Mouse (Mus musculus): ENCODE results near the gene Arhgef2.
"Not testable (repeated sequence)": the region's sequence is repeated elsewhere in the genome, so short reads cannot be mapped to it uniquely, and the experiment has no call there.

Arhgef2 gene

DNA sequence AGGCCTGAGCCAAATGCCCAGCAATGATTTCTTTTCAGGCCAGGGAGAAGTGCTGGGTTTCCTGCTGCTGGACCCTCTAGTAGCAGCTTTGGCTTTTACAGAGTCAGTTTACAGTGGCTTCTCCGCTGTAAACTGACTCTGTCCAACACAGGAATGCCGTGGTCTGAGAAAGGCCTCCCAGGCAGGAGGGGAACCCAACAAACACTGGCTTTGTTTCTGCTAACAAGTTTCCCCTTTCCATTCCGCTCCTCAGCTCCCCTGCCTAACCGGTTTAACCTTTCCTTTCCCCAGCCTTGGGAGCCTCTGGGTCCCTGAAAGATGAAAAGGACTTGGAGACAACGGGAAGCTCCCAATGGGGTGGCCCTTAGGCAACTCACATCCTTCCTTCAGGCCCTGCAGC lies 15.5 kb upstream of the Arhgef2 start:
- ATAC-seq (ENCODE audit: insufficient number of reproducible peaks, low FRiP score, low TSS enrichment): no peak

- no peak for ATAC-seq (ENCODE audit: insufficient number of reproducible peaks, low FRiP score, low TSS enrichment)
Measured at GRCm38 (mm10) chr3:88591044-88591443, 14.7 kb upstream of the Arhgef2 start.

- 0 out of 2 replicates have a peak, but pooled peaks have one; percentile 20 for ATAC-seq (ENCODE audit: insufficient number of reproducible peaks, low FRiP score, low TSS enrichment)
Measured at GRCm38 (mm10) chr3:88591950-88592731, 13.6 kb upstream of the Arhgef2 start.

- ATAC-seq (ENCODE audit: insufficient number of reproducible peaks, low FRiP score, low TSS enrichment): no peak
Measured at GRCm38 (mm10) chr3:88592942-88593576, 12.7 kb upstream of the Arhgef2 start.

- ATAC-seq (ENCODE audit: insufficient number of reproducible peaks, low FRiP score, low TSS enrichment): no peak
Measured at GRCm38 (mm10) chr3:88593893-88594580, 11.7 kb upstream of the Arhgef2 start.

DNA sequence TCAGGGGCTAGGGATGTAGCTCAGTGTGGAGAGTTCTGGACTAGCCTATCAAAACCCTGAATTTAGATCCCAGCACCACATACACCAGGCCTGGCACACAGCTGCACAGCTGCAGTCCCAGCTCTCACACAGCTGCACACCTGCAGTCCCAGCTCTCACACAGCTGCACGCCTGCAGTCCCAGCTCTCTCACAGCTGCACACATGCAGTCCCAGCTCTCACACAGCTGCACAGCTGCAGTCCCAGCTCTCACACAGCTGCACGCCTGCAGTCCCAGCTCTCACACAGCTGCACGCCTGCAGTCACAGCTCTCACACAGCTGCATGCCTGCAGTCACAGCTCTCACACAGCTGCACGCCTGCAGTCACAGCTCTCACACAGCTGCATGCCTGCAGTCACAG lies 9.2 kb upstream of the Arhgef2 start:
- ATAC-seq (ENCODE audit: insufficient number of reproducible peaks, low FRiP score, low TSS enrichment): not testable (repeated sequence)

DNA sequence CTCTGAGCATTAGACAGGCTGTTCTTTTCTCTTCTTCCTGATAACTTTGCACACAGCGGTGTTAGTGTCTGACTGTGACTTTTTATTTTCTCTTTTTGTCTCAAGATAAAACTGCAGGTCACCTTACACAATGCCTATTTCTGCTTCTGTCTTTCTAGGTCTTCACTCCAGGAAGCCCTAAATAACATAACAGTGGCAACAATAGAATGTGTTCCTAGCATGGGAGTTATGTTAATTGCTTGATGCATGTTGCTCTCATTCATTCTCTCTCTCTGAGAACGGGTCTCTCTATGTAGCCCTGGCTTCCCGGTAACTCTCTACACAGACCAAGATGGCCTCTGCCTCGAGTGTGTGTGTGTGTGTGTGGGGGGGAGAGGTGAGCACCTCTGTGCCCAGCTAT lies 3.3 kb upstream of the Arhgef2 start:
- no peak for ATAC-seq (ENCODE audit: insufficient number of reproducible peaks, low FRiP score, low TSS enrichment)

DNA sequence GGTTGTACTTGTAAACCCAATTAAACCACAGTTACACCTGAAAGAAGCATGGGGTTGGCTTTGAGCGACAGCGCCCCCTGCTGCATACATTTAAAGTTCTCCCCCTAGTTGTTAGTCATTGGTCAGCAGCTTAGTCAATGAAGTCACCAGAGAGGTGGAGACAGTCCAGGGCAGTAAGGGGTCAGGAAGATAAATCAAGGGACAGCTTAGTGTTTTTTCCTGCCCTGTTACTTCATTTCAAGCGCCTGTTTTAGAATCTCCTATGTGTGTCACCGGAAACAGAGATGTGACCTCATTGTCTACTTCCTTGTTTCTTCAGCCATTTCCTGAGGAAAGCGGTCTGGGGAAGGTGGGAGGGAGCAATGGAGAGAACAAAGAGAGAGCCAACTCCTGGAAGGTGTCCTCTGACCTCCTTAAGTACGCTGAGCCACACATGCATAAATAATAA lies 2.0 kb upstream of the Arhgef2 start:
- no peak for ATAC-seq (ENCODE audit: insufficient number of reproducible peaks, low FRiP score, low TSS enrichment)

DNA sequence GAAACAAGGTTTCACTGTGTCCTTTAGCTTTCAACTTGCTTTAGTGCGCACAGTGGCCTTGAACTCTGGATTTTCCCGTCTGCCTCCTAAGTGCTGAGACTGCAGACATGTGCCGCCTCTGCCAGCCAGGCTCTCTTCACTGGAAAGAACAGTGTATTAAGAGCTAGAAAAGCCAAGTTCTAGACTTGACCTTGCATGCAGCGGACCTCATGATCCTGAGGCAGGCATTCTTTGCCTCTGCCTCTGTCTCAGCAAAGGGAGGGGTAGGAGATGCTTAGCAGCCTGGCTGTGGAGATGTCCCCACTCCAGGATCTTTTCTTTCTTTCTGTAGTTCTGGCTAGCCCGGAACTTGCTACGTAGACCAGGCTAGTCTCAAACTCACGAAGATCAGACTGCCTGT lies 903 bp upstream of the Arhgef2 start:
- no peak for ATAC-seq (ENCODE audit: insufficient number of reproducible peaks, low FRiP score, low TSS enrichment)

DNA sequence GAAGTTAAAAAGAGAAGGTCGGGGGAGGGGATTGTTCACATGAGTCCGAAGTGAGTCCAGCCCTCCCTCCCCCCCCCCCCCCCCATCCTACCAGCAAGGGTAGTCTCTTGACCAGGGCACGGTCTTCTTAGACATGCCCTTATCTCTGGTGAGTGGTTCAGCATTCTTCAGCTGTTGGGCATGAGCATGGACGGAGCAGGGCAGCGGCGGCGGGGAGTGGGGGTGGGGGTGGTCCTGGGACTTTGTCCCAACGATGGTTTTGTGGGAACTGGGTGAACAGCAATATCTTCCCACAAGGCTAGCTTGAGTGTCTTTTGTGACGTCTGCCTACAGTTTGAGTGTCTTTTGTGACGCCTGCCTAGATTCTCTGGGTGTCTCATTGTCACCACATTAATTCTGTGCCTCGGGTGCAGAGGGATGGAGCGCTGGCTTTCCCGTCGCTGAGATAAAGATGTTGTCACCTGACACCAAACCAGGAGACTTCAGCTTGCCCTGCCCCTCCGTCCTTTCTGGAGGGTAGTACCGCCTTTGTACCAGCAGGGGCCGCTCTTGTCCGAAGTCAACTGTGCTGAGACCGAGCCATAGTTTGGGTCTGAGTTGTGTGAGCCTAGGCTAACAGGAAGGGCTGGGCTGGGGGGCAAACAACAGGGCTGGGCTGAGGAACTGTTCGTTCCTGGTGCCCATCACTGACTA lies 1.4 kb downstream of the Arhgef2 start:
- peak; percentile 90 for ATAC-seq (ENCODE audit: insufficient number of reproducible peaks, low FRiP score, low TSS enrichment)

- ATAC-seq (ENCODE audit: insufficient number of reproducible peaks, low FRiP score, low TSS enrichment): peak; percentile 51; the same call in 1 of the 2 replicates
Measured at GRCm38 (mm10) chr3:88607758-88608138, 2.0 kb downstream of the Arhgef2 start.

DNA sequence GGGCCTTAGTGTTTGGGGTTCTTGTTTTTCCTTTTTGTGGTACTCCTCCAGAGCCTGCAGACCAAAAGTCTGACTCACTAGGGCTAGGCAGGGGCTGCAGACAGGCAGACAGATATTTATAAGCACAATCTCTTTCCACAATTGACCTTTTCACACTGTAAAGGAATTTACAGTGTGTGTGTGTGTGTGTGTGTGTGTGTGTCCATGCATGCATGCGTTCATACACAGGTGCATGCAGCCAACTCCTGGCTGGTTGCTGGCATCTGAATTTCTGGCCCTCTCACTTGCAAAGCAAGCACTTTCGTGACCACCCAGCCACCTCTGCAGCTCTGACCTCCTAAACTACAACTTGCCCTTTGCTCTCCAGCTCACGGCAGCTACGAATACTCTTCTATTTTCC lies 3.3 kb downstream of the Arhgef2 start:
- ATAC-seq (ENCODE audit: insufficient number of reproducible peaks, low FRiP score, low TSS enrichment): no peak

GRCm38 (mm10) chr3:88614418-88614817 lies 8.7 kb downstream of the Arhgef2 start:
- ATAC-seq (ENCODE audit: insufficient number of reproducible peaks, low FRiP score, low TSS enrichment): no peak

DNA sequence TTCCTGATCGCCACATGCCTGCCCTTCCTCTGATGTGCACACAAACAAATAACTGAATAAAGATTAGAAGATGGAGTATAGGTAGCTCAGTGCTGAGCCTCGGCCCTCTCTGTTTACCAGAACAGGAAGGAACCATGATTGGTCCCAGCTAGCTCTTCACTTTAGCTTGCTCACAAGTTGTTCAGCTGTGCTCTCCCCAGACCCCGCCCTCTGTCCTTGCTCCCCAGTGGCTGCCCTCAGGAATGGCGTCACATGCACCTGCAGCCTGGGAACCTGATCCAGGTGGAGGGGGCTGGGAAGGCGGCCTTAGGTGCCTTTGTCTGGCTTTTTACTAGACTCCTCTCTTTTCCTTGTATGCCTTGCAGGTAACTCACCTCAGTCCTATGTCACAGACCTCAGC lies 9.4 kb downstream of the Arhgef2 start:
- ATAC-seq (ENCODE audit: insufficient number of reproducible peaks, low FRiP score, low TSS enrichment): no peak; the same call in 1 of the 2 replicates

- ATAC-seq (ENCODE audit: insufficient number of reproducible peaks, low FRiP score, low TSS enrichment): peak; percentile 71; the same call in 1 of the 2 replicates
Measured at GRCm38 (mm10) chr3:88615902-88616391, 10.2 kb downstream of the Arhgef2 start.

DNA sequence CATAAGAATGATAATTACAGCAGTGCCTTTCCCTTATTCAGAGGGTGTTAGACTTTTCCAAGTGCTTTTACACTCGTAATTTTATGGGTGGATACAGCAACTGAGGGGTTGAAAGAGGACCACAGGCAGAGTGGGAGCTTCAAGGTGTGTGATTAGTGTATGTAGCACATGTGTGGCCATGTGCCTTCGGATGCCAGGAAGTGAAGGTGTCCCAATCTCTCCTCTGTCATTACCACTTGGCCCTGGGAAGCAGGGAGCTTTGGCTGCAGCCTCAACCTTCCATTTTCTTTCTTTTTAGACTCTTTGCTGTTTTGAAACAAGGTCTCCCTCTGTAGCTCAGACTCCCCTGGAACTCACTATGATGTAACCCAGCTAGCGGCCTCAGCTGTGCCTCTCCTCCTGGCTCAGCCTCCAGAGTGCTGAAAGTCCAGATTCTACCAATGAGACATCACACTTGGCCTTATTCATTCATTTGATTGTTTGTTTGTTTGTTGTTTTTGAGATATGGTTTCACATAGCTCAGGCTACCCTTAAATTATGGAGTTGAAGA lies 11.3 kb downstream of the Arhgef2 start:
- no peak for ATAC-seq (ENCODE audit: insufficient number of reproducible peaks, low FRiP score, low TSS enrichment)

DNA sequence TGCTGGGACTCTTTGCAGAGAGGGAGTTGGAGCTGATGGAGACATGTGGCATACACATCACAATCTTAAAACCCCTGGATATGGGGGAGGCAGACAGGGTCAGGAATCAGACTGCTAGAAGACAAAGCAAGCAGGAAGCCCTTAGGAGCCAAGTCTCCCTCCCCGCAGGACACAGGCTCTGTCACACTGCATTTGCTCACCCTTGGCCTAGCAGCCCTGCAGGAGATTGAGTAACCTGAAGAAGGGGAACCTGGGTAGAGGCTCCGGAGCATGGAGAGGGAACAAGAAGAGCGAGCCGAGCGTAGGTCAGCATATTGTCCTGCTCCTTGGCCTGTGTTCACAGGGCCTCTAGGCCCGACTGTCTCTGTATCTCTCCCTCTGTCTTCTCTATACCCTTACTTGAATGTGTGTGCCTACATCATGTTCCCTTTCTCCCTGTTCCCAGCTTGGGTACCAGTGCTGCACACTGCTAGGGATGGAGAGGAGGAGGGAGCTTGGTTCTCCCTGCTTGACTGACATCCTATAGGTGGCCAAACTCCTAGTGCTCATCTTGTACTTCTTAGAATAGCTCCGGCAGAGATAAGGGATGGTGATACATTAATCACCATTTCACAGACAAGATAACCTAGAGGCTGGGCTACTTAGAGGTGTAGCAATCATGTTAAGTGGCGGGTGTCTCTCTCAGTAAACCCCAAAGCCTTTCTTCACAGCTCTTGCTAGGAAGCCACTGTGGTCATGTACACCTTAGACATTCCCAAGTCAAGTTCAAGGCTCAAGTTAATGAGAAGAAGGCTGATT lies 12.5 kb downstream of the Arhgef2 start:
- ATAC-seq (ENCODE audit: insufficient number of reproducible peaks, low FRiP score, low TSS enrichment): no peak

DNA sequence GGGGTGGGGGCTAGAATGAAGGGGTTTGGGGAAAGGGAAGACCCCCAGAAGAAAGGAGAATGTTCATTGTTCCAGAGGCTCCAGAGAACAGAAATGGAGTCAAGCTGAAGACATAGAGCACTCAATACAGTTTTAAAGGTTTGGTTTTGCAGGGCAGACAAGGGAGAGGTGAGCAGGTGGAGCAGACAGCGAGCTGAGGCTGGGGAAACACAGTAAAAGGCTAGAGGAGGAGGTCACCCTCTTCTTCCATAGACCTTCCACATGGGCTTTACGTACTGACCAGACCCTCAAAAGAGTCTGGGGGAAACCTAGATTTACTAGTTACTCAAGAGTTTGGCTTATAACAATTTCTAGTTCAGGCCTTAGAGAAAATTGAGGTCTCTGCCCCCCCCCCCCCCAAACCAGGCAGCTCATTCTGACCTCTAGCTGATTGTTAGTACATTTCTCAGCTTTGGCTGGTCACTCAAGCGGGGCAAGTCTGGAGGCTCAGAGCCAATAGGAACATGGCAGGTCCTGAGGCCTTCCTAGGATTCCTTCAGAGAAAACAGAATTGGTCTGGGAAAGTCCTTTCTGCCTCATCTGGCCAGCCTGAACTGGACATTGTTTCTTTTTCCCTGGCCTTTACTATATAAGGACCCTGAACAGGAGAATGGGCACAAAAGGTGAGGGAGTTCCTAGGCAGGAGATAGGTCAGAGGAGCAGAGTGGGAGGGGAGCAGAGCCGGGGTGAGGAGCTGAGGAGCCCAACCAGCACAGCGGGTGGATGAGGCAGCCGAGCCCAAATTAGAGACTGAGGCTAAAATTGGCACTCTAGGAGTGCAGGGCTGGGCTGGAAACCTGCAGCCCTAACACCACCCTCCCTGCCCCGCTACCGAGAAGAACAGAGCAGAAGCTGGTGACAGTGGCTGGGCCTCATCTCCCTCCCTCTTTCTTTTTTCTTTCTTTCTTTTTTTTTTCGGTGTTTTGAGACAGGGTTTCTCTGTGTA lies 13.6 kb downstream of the Arhgef2 start:
- 0 out of 2 replicates have a peak, but pooled peaks have one; percentile 17 for ATAC-seq (ENCODE audit: insufficient number of reproducible peaks, low FRiP score, low TSS enrichment)

Data from cerebellum, adult (tissue).